Mouse (Mus musculus) heart, embryonic 13.5 days (tissue): ENCODE measurements around the gene Hrnr. TPM values are rescaled to one million over a fixed set of nuclear protein-coding genes. Genes with fewer than 3 reads are reported as not detected.

Experiments
- ATAC-seq: fragments of 200-750 bp; cut with Nextera tagmentation; 2 replicates; pipeline ENCODE4 v1.8.0; 2017; ENCODE audit warnings: moderate TSS enrichment; ENCODE audit not compliant: insufficient number of reproducible peaks, low FRiP score, low TSS enrichment; ENCODE audit errors: extremely low read depth
- H3K27ac ChIP-seq: fragments of 300-500 bp; sonication (generic); replicated peaks from 2 replicates; pipeline ENCODE4 v1.5.1; 2015; ENCODE audit warnings: moderate library complexity, mild to moderate bottlenecking, inconsistent platforms
- H3K27me3 ChIP-seq: fragments of 300-500 bp; sonication (generic); replicated peaks from 2 replicates; pipeline ENCODE4 v1.6.1; 2015; ENCODE audit warnings: mild to moderate bottlenecking, inconsistent platforms
- H3K36me3 ChIP-seq: fragments of 300-500 bp; sonication (generic); 2 replicates; pipeline ENCODE4 v1.6.1; 2015; ENCODE audit warnings: mild to moderate bottlenecking, inconsistent platforms
- H3K4me1 ChIP-seq: fragments of 300-500 bp; sonication (generic); 2 replicates; pipeline ENCODE4 v1.6.1; 2015; ENCODE audit warnings: inconsistent platforms
- H3K4me2 ChIP-seq: fragments of 300-500 bp; sonication (generic); 2 replicates; pipeline ENCODE4 v1.6.1; 2015; ENCODE audit warnings: inconsistent platforms, mild to moderate bottlenecking, moderate library complexity
- H3K4me3 ChIP-seq: fragments of 300-500 bp; sonication (generic); 2 replicates; pipeline ENCODE4 v1.5.1; 2015; ENCODE audit warnings: moderate library complexity, mild to moderate bottlenecking, inconsistent platforms
- H3K9ac ChIP-seq: fragments of 300-500 bp; sonication (generic); 2 replicates; pipeline ENCODE4 v1.6.1; 2015; ENCODE audit warnings: inconsistent platforms, mild to moderate bottlenecking, moderate library complexity
- H3K9me3 ChIP-seq: fragments of 300-500 bp; sonication (generic); 2 replicates; pipeline ENCODE4 v1.6.1; 2016; ENCODE audit warnings: inconsistent platforms
- WGBS: fragments of 180-500 bp; shearing (Covaris S2); methylation state at CpG from one replicate; pipeline ENCODE4 v1.1.7; 2015; ENCODE audit warnings: mixed read lengths; 5-methylcytosine and 5-hydroxymethylcytosine counted together
- polyA plus RNA-seq: library from polyadenylated mRNA; unstranded; fragments of >200 nt; fragmentation: Nextera tagmentation; extraction: Ambion mirVana; gene quantifications from 2 replicates; pipeline ENCODE4 v1.2.1, GENCODE M21; 2015

The Hrnr gene
- polyA plus RNA-seq, 1 experiment from 2014 or later: not detected

DNA sequence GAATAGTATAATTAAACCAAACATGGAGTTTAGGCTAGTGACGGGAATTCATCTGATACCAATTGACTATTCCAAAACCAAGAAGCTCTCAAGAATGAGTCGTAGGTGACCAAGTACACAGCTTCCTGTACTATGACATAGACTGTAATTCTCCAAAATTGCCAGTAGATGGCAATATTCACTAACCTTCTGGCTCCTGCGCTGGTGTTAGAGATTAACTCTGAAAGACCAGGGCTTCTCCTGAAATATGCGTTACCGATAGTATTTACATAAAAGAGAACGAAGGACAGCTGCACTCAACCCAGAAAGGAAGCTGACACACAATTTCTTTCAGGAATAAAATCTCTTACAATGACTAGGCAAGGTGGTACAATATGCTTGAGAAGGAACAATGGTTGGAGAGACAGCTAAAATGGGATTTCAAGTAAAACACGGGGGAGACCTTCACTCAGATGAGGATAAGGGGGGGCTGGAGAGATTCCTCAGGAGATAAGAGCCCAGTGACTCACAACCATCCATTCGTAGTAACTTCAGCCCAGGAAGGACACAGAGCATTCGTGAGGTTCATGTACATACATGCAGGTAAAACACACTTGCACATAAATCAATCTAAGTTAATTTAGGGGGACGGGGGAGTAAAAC is 42.5 kb downstream of the Hrnr start:
- Histone ChIP-seq H3K4me2 (peak overlapping the region; percentile 56), H3K27ac (no peak overlapping the region), H3K4me3 (no peak overlapping the region), H3K36me3 (no peaks in the 10 kb centered on the region), H3K4me1 (peaks cover 4% of the 10 kb centered on the region), H3K9me3 (no peaks in the 10 kb centered on the region), H3K9ac (peak overlapping the region; percentile 48; the same call in 1 of the 2 replicates), H3K27me3 (0 out of 2 replicates have a peak, but pooled peaks cover 6% of the 10 kb centered on the region)
- ATAC-seq: no peak
- whole genome bisulfite sequencing: 10% methylated on average over 10 of the region's 10 CpGs

DNA sequence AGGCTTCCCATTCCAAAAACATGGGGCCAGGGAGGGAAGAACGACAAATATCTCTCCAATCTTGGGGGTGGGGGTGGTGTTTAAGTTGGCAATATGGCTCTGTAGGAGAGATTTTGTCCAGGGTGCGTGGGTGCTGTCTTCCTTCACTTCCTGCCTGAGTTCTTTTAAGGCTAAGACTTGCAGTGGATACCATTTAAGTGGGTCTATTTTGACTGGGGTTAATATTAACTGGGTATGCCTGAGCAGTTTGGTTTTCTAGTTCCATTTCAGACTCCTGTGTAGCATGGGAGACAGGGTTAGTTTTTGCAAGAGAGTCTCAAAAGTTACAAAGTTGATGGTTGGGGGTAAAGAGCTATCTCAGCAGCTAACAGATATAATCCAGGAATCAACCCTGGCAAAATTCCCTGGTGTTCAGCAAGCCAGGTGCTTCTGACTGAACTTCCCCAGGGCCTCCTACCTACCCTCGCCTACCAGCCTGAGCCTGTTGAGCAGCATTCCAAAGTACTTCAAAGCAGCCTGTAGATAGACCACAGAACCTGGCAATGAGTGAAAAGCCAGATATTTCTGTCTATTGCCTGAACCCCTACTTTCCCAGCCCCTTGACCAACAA is 47.5 kb downstream of the Hrnr start:
- no peak overlapping the region for H3K27ac ChIP-seq
- H3K27me3 ChIP-seq: 0 out of 2 replicates have a peak, but pooled peaks cover 6% of the 10 kb centered on the region
- WGBS: 43% methylated on average over 3 of the region's 3 CpGs
- no peaks in the 10 kb centered on the region for H3K9me3 ChIP-seq
- no peak overlapping the region for H3K4me2 ChIP-seq
- H3K36me3 ChIP-seq: no peaks in the 10 kb centered on the region
- no peak for ATAC-seq
- peaks cover 3% of the 10 kb centered on the region for H3K4me1 ChIP-seq
- no peak overlapping the region for H3K4me3 ChIP-seq
- H3K9ac ChIP-seq: no peak overlapping the region

DNA sequence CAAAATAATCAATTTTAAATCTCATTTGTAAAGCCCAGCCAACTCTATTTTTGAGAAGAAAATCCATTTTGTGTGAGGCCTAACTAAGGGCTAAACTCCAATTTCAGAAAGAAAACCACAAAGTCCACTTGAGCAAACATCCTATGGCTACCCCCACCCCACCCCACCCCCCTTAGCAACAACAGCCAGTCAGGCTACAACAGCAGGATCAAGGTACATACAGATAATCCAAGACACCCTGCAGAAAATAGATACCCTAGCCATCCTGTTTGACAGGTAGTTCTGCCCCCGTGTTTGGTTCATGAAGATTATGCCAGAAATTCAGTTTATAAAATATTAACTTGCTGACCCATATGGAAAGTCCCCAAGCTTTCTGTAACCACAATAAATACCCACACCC is 48.6 kb downstream of the Hrnr start:
- Histone ChIP-seq H3K4me2 (no peak overlapping the region), H3K27ac (no peak overlapping the region), H3K4me1 (no peaks in the 10 kb centered on the region), H3K9ac (no peak overlapping the region), H3K9me3 (no peaks in the 10 kb centered on the region), H3K27me3 (no peaks in the 10 kb centered on the region), H3K4me3 (no peak overlapping the region), H3K36me3 (no peaks in the 10 kb centered on the region)
- 61% methylated on average over 1 of the region's 1 CpGs for WGBS
- ATAC-seq: no peak

DNA sequence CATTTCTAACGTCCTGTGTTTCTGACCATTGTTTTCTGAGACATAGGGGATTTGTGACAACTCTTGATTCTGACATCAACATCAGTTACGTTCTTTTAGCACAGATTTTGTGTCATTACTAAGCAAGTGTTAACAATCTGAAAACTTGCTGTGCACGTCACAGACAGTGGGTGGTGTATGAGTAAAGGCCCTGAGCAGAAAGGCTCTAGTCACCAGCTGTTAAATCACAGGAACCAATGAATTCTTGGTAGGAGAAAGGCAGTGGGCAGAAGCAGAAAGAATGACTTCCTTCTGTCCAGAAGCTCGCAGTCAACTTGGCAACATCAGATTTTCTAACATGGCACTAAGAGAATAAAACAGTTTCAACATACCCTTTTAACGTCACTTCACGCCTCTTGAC is 53.9 kb downstream of the Hrnr start:
- no peaks in the 10 kb centered on the region for H3K27me3 ChIP-seq
- H3K36me3 ChIP-seq: no peaks in the 10 kb centered on the region
- H3K9ac ChIP-seq: no peak overlapping the region
- no peaks in the 10 kb centered on the region for H3K9me3 ChIP-seq
- H3K4me2 ChIP-seq: no peak overlapping the region
- no peaks in the 10 kb centered on the region for H3K4me1 ChIP-seq
- ATAC-seq: no peak
- WGBS: 62% methylated on average over 6 of the region's 6 CpGs
- no peak overlapping the region for H3K27ac ChIP-seq
- H3K4me3 ChIP-seq: no peak overlapping the region

DNA sequence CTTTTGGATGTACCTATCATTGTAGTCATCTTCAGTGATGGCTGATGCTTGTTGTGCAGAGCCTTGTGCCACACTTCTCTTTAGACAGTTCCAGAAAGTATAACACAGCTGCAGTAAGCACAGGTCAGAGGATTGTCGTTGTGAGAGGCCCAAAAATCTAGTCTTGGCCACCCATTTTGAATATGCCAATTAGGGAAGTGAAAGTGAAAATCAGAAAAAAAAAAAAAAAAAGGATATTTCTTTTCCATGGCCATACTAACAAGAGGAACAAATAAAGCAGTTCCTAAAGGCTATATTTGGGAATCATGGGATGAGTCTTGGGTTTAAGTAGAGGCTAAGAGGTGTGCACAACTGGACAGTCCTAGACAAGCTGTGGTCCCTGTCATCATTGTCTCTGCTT is 55.6 kb downstream of the Hrnr start:
- no peaks in the 10 kb centered on the region for H3K36me3 ChIP-seq
- no peak overlapping the region for H3K27ac ChIP-seq
- WGBS: 62% methylated on average over 1 of the region's 1 CpGs
- no peak overlapping the region for H3K4me2 ChIP-seq
- H3K4me3 ChIP-seq: no peak overlapping the region
- H3K27me3 ChIP-seq: no peaks in the 10 kb centered on the region
- no peak overlapping the region for H3K9ac ChIP-seq
- H3K9me3 ChIP-seq: no peaks in the 10 kb centered on the region
- no peak for ATAC-seq
- no peaks in the 10 kb centered on the region for H3K4me1 ChIP-seq

DNA sequence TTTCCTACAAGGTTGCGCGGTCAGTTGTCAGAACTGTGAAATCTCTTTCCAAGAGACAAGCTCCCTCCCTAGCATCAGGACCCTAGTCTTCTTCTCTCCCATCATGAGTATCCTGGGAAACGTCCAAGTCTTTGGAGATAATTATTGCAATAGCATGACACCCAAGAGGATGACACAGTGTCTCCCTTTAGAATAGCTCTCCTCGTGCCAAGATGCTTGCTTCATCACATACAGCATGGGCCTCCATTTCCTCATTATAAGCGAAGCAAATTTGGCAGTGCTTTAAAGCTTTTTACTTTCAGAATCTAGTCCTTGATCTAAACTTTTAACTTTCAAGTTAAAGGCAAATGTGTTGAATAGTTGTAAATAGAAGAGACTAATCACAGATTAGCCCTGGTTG is 56.1 kb downstream of the Hrnr start:
- H3K9me3 ChIP-seq: no peaks in the 10 kb centered on the region
- no peak for ATAC-seq
- H3K4me2 ChIP-seq: no peak overlapping the region
- H3K9ac ChIP-seq: no peak overlapping the region
- no peak overlapping the region for H3K27ac ChIP-seq
- no peaks in the 10 kb centered on the region for H3K4me1 ChIP-seq
- H3K27me3 ChIP-seq: no peaks in the 10 kb centered on the region
- 78% methylated on average over 5 of the region's 5 CpGs for WGBS
- no peaks in the 10 kb centered on the region for H3K36me3 ChIP-seq
- H3K4me3 ChIP-seq: no peak overlapping the region

DNA sequence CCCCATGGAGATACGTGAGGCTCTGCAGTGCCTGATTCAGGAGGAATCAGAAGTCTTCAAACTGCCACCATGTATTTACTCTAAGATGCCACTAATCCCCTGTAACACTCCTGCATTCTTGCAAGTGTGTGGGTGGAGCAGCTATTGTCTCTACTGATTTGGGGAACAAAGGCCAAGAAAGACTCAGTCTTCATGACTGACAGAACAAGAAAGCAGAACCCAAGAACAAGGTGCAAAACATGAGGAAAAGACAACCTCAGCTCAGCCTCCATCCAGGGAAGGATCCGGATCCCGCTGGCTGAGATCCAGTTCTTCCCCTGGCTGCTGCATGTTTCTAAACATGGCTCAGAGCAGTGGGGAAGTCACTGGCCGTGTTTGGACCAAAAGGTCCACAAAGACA is 58.6 kb downstream of the Hrnr start:
- no peaks in the 10 kb centered on the region for H3K9me3 ChIP-seq
- H3K9ac ChIP-seq: no peak overlapping the region
- no peaks in the 10 kb centered on the region for H3K4me1 ChIP-seq
- WGBS: 60% methylated on average over 4 of the region's 4 CpGs
- H3K27ac ChIP-seq: no peak overlapping the region
- H3K36me3 ChIP-seq: no peaks in the 10 kb centered on the region
- H3K4me3 ChIP-seq: no peak overlapping the region
- H3K27me3 ChIP-seq: no peaks in the 10 kb centered on the region
- no peak for ATAC-seq
- H3K4me2 ChIP-seq: no peak overlapping the region

Other genes starting within 250 kb of the Hrnr start
- gene Crnn, start 175.0 kb upstream of the Hrnr start, polyA plus RNA-seq: not detected in 2 replicates
- not detected in 2 replicates for gene Flg2, start 122.5 kb upstream of the Hrnr start, polyA plus RNA-seq
- not detected in 2 replicates for gene Flg, start 46.2 kb upstream of the Hrnr start, polyA plus RNA-seq
- gene Rptn, start 74.0 kb downstream of the Hrnr start, polyA plus RNA-seq: not detected in 2 replicates
- gene Tchh, start 122.6 kb downstream of the Hrnr start, polyA plus RNA-seq: 0.34 and 0.44 TPM in 2 replicates
- not detected in 2 replicates for gene Tchhl1, start 149.0 kb downstream of the Hrnr start, polyA plus RNA-seq
- 842 and 881 TPM in 2 replicates for gene S100a11, start 200.7 kb downstream of the Hrnr start, polyA plus RNA-seq
- 197 and 200 TPM in 2 replicates for gene S100a10, start 235.3 kb downstream of the Hrnr start, polyA plus RNA-seq